Mouse (Mus musculus) lung, embryonic 15.5 days (tissue): Measurements from ENCODE around the gene Cd36. TPM values are rescaled to one million over a fixed set of nuclear protein-coding genes. Genes with fewer than 3 reads are reported as not detected.

Source experiments
- ATAC-seq: fragments of 200-750 bp; cut with Nextera tagmentation; 2 replicates; pipeline ENCODE4 v1.8.0; 2017; ENCODE audit warnings: moderate number of reproducible peaks, borderline replicate concordance; ENCODE audit not compliant: low FRiP score, low TSS enrichment; ENCODE audit errors: extremely low read depth
- H3K27ac ChIP-seq: fragments of 300-500 bp; sonication (generic); 2 replicates; pipeline ENCODE4 v1.5.1; 2015; ENCODE audit warnings: moderate library complexity, mild to moderate bottlenecking, inconsistent platforms
- H3K27me3 ChIP-seq: fragments of 300-500 bp; sonication (generic); 2 replicates; pipeline ENCODE4 v1.6.1; 2015; ENCODE audit warnings: inconsistent platforms
- H3K36me3 ChIP-seq: fragments of 300-500 bp; sonication (generic); 2 replicates; pipeline ENCODE4 v1.6.1; 2015; ENCODE audit warnings: inconsistent platforms
- H3K4me1 ChIP-seq: fragments of 300-500 bp; sonication (generic); 2 replicates; pipeline ENCODE4 v1.6.1; 2015; ENCODE audit warnings: inconsistent platforms
- H3K4me2 ChIP-seq: fragments of 300-500 bp; sonication (generic); 2 replicates; pipeline ENCODE4 v1.6.1; 2015; ENCODE audit warnings: inconsistent platforms, mild to moderate bottlenecking, moderate library complexity
- H3K4me3 ChIP-seq: fragments of 300-500 bp; sonication (generic); 2 replicates; pipeline ENCODE4 v1.5.1; 2015; ENCODE audit warnings: mild to moderate bottlenecking, inconsistent platforms
- H3K9ac ChIP-seq: fragments of 300-500 bp; sonication (generic); 2 replicates; pipeline ENCODE4 v1.6.1; 2015; ENCODE audit warnings: inconsistent platforms
- H3K9me3 ChIP-seq: fragments of 300-500 bp; sonication (generic); 2 replicates; pipeline ENCODE4 v1.6.1; 2016; ENCODE audit warnings: inconsistent platforms
- WGBS: fragments of 180-500 bp; shearing (Covaris S2); methylation state at CpG from one replicate; pipeline ENCODE4 v1.1.7; 2015; 5-methylcytosine and 5-hydroxymethylcytosine counted together
- polyA plus RNA-seq: library from polyadenylated mRNA; unstranded; fragments of >200 nt; fragmentation: Nextera tagmentation; extraction: Ambion mirVana; gene quantifications from 2 replicates; pipeline ENCODE4 v1.2.1, GENCODE M21; 2015

Cd36 gene
- polyA plus RNA-seq, 1 experiment from 2014 or later, result 23.0 TPM

GRCm38 (mm10) chr5:17857871-17858270 lies 30.7 kb downstream of the Cd36 start:
- no peak overlapping the region for H3K27ac ChIP-seq
- H3K4me3 ChIP-seq, result no peak overlapping the region
- H3K4me1 ChIP-seq, result no peaks in the 10 kb centered on the region
- 89% methylated on average over 3 of the region's 3 CpGs for WGBS
- no peaks in the 10 kb centered on the region for H3K36me3 ChIP-seq
- H3K4me2 ChIP-seq, result no peak overlapping the region
- H3K9me3 ChIP-seq, result no peaks in the 10 kb centered on the region
- no peaks in the 10 kb centered on the region for H3K27me3 ChIP-seq
- ATAC-seq, result no peak
- no peak overlapping the region for H3K9ac ChIP-seq

- 85% methylated on average over 4 of the region's 4 CpGs for WGBS
Measured at GRCm38 (mm10) chr5:17857262-17857661, 31.3 kb downstream of the Cd36 start.

GRCm38 (mm10) chr5:17854127-17854923 lies 34.3 kb downstream of the Cd36 start:
- ATAC-seq, result no peak

More at GRCm38 (mm10) chr5:17857262-17857661, 31.3 kb downstream of the Cd36 start:
- no peaks in the 10 kb centered on the region for H3K4me1 ChIP-seq
- no peak overlapping the region for H3K4me2 ChIP-seq
- H3K9ac ChIP-seq, result no peak overlapping the region
- no peaks in the 10 kb centered on the region for H3K36me3 ChIP-seq
- no peak overlapping the region for H3K27ac ChIP-seq
- no peak overlapping the region for H3K4me3 ChIP-seq
- no peaks in the 10 kb centered on the region for H3K9me3 ChIP-seq
- no peak for ATAC-seq
- H3K27me3 ChIP-seq, result no peaks in the 10 kb centered on the region

GRCm38 (mm10) chr5:17850582-17850981 lies 38.0 kb downstream of the Cd36 start:
- no peaks in the 10 kb centered on the region for H3K4me1 ChIP-seq
- no peak overlapping the region for H3K27ac ChIP-seq
- no peaks in the 10 kb centered on the region for H3K36me3 ChIP-seq
- no peak for ATAC-seq
- no peak overlapping the region for H3K4me2 ChIP-seq
- H3K9me3 ChIP-seq, result no peaks in the 10 kb centered on the region
- H3K27me3 ChIP-seq, result no peaks in the 10 kb centered on the region
- no peak overlapping the region for H3K4me3 ChIP-seq
- 81% methylated on average over 2 of the region's 2 CpGs for WGBS
- no peak overlapping the region for H3K9ac ChIP-seq

More at GRCm38 (mm10) chr5:17854127-17854923, 34.3 kb downstream of the Cd36 start:
- Histone ChIP-seq H3K4me3 (no peak overlapping the region), H3K4me2 (no peak overlapping the region), H3K27ac (no peak overlapping the region), H3K36me3 (no peaks in the 10 kb centered on the region), H3K27me3 (no peaks in the 10 kb centered on the region), H3K9me3 (no peaks in the 10 kb centered on the region), H3K4me1 (no peaks in the 10 kb centered on the region), H3K9ac (no peak overlapping the region)
- 73% methylated on average over 3 of the region's 3 CpGs for WGBS

- H3K27me3 ChIP-seq, result no peaks in the 10 kb centered on the region
- H3K27ac ChIP-seq, result no peak overlapping the region
- no peaks in the 10 kb centered on the region for H3K4me1 ChIP-seq
- H3K9ac ChIP-seq, result no peak overlapping the region
- H3K4me3 ChIP-seq, result no peak overlapping the region
- ATAC-seq, result peak; percentile 55; the same call in 1 of the 2 replicates
- H3K4me2 ChIP-seq, result no peak overlapping the region
- no peaks in the 10 kb centered on the region for H3K9me3 ChIP-seq
- no peaks in the 10 kb centered on the region for H3K36me3 ChIP-seq
- WGBS, result 49% methylated on average over 1 of the region's 1 CpGs
Measured at GRCm38 (mm10) chr5:17849582-17849981, 39.0 kb downstream of the Cd36 start.

- 77% methylated on average over 2 of the region's 2 CpGs for WGBS
- Histone ChIP-seq H3K27ac (no peak overlapping the region), H3K27me3 (no peaks in the 10 kb centered on the region), H3K9me3 (no peaks in the 10 kb centered on the region), H3K4me2 (no peak overlapping the region), H3K4me1 (no peaks in the 10 kb centered on the region), H3K4me3 (no peak overlapping the region), H3K36me3 (no peaks in the 10 kb centered on the region), H3K9ac (no peak overlapping the region)
- ATAC-seq, result no peak
Measured at GRCm38 (mm10) chr5:17848733-17849132, 39.9 kb downstream of the Cd36 start.

GRCm38 (mm10) chr5:17848267-17848666 lies 40.3 kb downstream of the Cd36 start:
- H3K9ac ChIP-seq, result no peak overlapping the region
- no peaks in the 10 kb centered on the region for H3K4me1 ChIP-seq
- ATAC-seq, result no peak
- no peak overlapping the region for H3K4me2 ChIP-seq
- no peaks in the 10 kb centered on the region for H3K27me3 ChIP-seq
- H3K4me3 ChIP-seq, result no peak overlapping the region
- H3K36me3 ChIP-seq, result no peaks in the 10 kb centered on the region
- WGBS, result 91% methylated on average over 1 of the region's 1 CpGs
- no peaks in the 10 kb centered on the region for H3K9me3 ChIP-seq
- no peak overlapping the region for H3K27ac ChIP-seq

GRCm38 (mm10) chr5:17843921-17844320 lies 44.7 kb downstream of the Cd36 start:
- no peak for ATAC-seq
- WGBS, result 80% methylated on average over 3 of the region's 3 CpGs
- no peak overlapping the region for H3K4me2 ChIP-seq

GRCm38 (mm10) chr5:17843316-17843715 lies 45.3 kb downstream of the Cd36 start:
- no peak for ATAC-seq
- no peaks in the 10 kb centered on the region for H3K36me3 ChIP-seq
- H3K4me3 ChIP-seq, result no peak overlapping the region
- no peaks in the 10 kb centered on the region for H3K9me3 ChIP-seq
- H3K27ac ChIP-seq, result no peak overlapping the region
- H3K27me3 ChIP-seq, result no peaks in the 10 kb centered on the region
- no peaks in the 10 kb centered on the region for H3K4me1 ChIP-seq
- H3K9ac ChIP-seq, result no peak overlapping the region
- 53% methylated on average over 5 of the region's 5 CpGs for WGBS
- H3K4me2 ChIP-seq, result no peak overlapping the region

More at GRCm38 (mm10) chr5:17843921-17844320, 44.7 kb downstream of the Cd36 start:
- Histone ChIP-seq H3K9me3 (no peaks in the 10 kb centered on the region), H3K9ac (no peak overlapping the region), H3K27ac (peak overlapping the region; percentile 32; the same call in 1 of the 2 replicates), H3K36me3 (no peaks in the 10 kb centered on the region), H3K4me1 (no peaks in the 10 kb centered on the region), H3K27me3 (no peaks in the 10 kb centered on the region), H3K4me3 (no peak overlapping the region)

GRCm38 (mm10) chr5:17842111-17842729 lies 46.4 kb downstream of the Cd36 start:
- peak overlapping the region; percentile 29; the same call in 1 of the 2 replicates for H3K27ac ChIP-seq
- no peaks in the 10 kb centered on the region for H3K4me1 ChIP-seq
- H3K36me3 ChIP-seq, result no peaks in the 10 kb centered on the region
- ATAC-seq, result no peak
- H3K4me2 ChIP-seq, result no peak overlapping the region
- WGBS, result 55% methylated on average over 7 of the region's 7 CpGs
- no peak overlapping the region for H3K4me3 ChIP-seq
- no peaks in the 10 kb centered on the region for H3K27me3 ChIP-seq
- H3K9me3 ChIP-seq, result no peaks in the 10 kb centered on the region
- H3K9ac ChIP-seq, result no peak overlapping the region

GRCm38 (mm10) chr5:17839549-17839948 lies 49.1 kb downstream of the Cd36 start:
- 26% methylated on average over 2 of the region's 2 CpGs for WGBS
- H3K4me2 ChIP-seq, result no peak overlapping the region

GRCm38 (mm10) chr5:17836408-17836807 lies 52.2 kb downstream of the Cd36 start:
- no peak for ATAC-seq
- WGBS, result 61% methylated on average over 4 of the region's 4 CpGs
- Histone ChIP-seq H3K4me3 (no peak overlapping the region), H3K4me2 (no peak overlapping the region), H3K27ac (peak overlapping the region; percentile 7; the same call in 1 of the 2 replicates), H3K9me3 (no peaks in the 10 kb centered on the region), H3K36me3 (no peaks in the 10 kb centered on the region), H3K4me1 (no peaks in the 10 kb centered on the region), H3K27me3 (no peaks in the 10 kb centered on the region), H3K9ac (no peak overlapping the region)

More at GRCm38 (mm10) chr5:17839549-17839948, 49.1 kb downstream of the Cd36 start:
- Histone ChIP-seq H3K4me1 (no peaks in the 10 kb centered on the region), H3K9me3 (no peaks in the 10 kb centered on the region), H3K4me3 (no peak overlapping the region), H3K27me3 (no peaks in the 10 kb centered on the region), H3K27ac (no peak overlapping the region), H3K9ac (no peak overlapping the region), H3K36me3 (no peaks in the 10 kb centered on the region)
- ATAC-seq, result peak; percentile 33; the same call in 1 of the 2 replicates
